Mouse (Mus musculus): Measurements from ENCODE around the gene Ssx9. TPM values are rescaled to one million over a fixed set of nuclear protein-coding genes. Genes with fewer than 3 reads are reported as not detected.

The Ssx9 gene
- polyA plus RNA-seq (2012; rRNA removed), result not detected in 2 replicates

DNA sequence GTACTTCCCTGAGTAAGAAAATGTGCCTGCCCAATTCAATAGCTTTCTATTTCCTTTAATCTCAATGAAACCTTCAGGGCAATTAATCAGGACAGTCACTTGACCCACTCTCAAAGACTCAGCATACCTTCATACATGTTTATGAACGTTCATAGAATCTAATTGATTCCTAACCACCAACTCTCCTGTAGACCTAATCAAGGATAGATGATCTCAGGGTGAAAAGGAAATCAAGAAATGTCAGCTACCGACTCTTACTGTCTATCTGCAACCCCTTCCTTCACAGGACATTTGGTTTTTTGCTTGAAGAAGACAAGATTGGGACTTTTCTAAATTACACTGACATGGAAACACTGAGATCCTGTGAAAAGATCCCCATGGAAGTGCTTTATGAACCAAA, at the start of gene Ssx9:
Gene Ssx9 (plus strand): TSS at position 301 of the 400 bp plus-strand sequence.

DNA sequence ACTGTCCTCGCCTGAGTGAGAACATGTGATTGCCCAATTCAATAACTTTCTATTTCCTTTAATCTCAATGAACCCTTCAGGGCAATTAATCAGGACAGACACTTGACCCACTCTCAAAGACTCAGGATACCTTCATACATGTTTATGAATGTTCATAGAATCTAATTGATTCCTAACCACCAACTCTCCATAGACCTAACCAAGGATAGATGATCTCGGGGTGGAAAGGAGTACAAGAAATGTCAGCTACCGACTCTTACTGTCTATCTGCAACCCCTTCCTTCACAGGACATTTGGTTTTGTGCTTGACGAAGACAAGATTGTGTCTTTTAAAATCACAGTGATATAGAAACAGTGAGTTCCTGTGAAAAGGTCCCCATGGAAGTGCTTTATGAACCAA, 55.2 kb downstream of the Ssx9 start, which contains the start of gene Ssxb5:
Gene Ssxb5 (plus strand): TSS at position 301 of the 400 bp plus-strand sequence.

Other genes starting within 250 kb of the Ssx9 start
- not detected in 2 replicates for gene Gm14459, start 223.5 kb upstream of the Ssx9 start, polyA plus RNA-seq (2012; rRNA removed)
- not detected in 2 replicates for gene Ssxb6, start 200.2 kb upstream of the Ssx9 start, polyA plus RNA-seq (2012; rRNA removed)
- not detected in 2 replicates for gene Ssxb3, start 156.6 kb upstream of the Ssx9 start, polyA plus RNA-seq (2012; rRNA removed)
- not detected in 2 replicates for gene Ssxb8, start 57.6 kb upstream of the Ssx9 start, polyA plus RNA-seq (2012; rRNA removed)
- gene Ssxb5, start 55.3 kb downstream of the Ssx9 start, polyA plus RNA-seq (2012; rRNA removed), result not detected in 2 replicates
- gene Gm6592, start 95.6 kb downstream of the Ssx9 start, polyA plus RNA-seq (2012; rRNA removed), result not detected in 2 replicates
- gene Gm5751, start 125.8 kb downstream of the Ssx9 start, polyA plus RNA-seq (2012; rRNA removed), result not detected in 2 replicates
- gene B630019K06Rik, start 143.9 kb downstream of the Ssx9 start, polyA plus RNA-seq (2012; rRNA removed), result 32.0 and 33.2 TPM in 2 replicates
- not detected in 2 replicates for gene Fthl17b, start 214.5 kb downstream of the Ssx9 start, polyA plus RNA-seq (2012; rRNA removed)
- gene Fthl17c, start 228.1 kb downstream of the Ssx9 start, polyA plus RNA-seq (2012; rRNA removed), result not detected in 2 replicates
- not detected in 2 replicates for gene Fthl17d, start 238.3 kb downstream of the Ssx9 start, polyA plus RNA-seq (2012; rRNA removed)

All from central nervous system, embryonic 18 days (tissue).